Mouse (Mus musculus): ENCODE results near the gene Nostrin.
A peak's percentile ranks its signal among the peaks of the same experiment; 100 is the strongest.

The Nostrin gene

GRCm38 (mm10) chr2:69191059-69191458 is 55.5 kb downstream of the Nostrin start:
- DNase-seq (ENCODE audit: low read depth, low spot score): no peak

- no peak for DNase-seq (ENCODE audit: low read depth, low spot score)
These were observed 58.0 kb downstream of the Nostrin start for GRCm38 (mm10) chr2:69193555-69193954.

- no peak for DNase-seq (ENCODE audit: low read depth, low spot score)
These were observed 69.6 kb downstream of the Nostrin start for GRCm38 (mm10) chr2:69205185-69205584.

GRCm38 (mm10) chr2:69205791-69206351 is 70.3 kb downstream of the Nostrin start, which contains the start of gene Spc25:
TSS of gene Spc25 (minus strand) at chr2:69206194.
- DNase-seq (ENCODE audit: low read depth, low spot score): peak; percentile 95

GRCm38 (mm10) chr2:69206523-69206922 is 70.9 kb downstream of the Nostrin start:
- DNase-seq (ENCODE audit: low read depth, low spot score): no peak

- DNase-seq (ENCODE audit: low read depth, low spot score): no peak
These were observed 74.1 kb downstream of the Nostrin start for GRCm38 (mm10) chr2:69209684-69210083.

GRCm38 (mm10) chr2:69210773-69211172 is 75.2 kb downstream of the Nostrin start, which contains the start of gene G6pc2:
TSS of gene G6pc2 (plus strand) at chr2:69211073.
- no peak for DNase-seq (ENCODE audit: low read depth, low spot score)

GRCm38 (mm10) chr2:69212652-69213051 is 77.1 kb downstream of the Nostrin start:
- DNase-seq (ENCODE audit: low read depth, low spot score): no peak

- no peak for DNase-seq (ENCODE audit: low read depth, low spot score)
These were observed 79.6 kb downstream of the Nostrin start for GRCm38 (mm10) chr2:69215242-69215641.

GRCm38 (mm10) chr2:69221868-69222416 is 86.3 kb downstream of the Nostrin start:
- DNase-seq (ENCODE audit: low read depth, low spot score): no peak

- DNase-seq (ENCODE audit: low read depth, low spot score): no peak
These were observed 87.2 kb downstream of the Nostrin start for GRCm38 (mm10) chr2:69222815-69223214.

- DNase-seq (ENCODE audit: low read depth, low spot score): no peak
These were observed 89.1 kb downstream of the Nostrin start for GRCm38 (mm10) chr2:69224724-69225123.

GRCm38 (mm10) chr2:69226876-69227275 is 91.3 kb downstream of the Nostrin start:
- DNase-seq (ENCODE audit: low read depth, low spot score): no peak

- no peak for DNase-seq (ENCODE audit: low read depth, low spot score)
These were observed 93.0 kb downstream of the Nostrin start for GRCm38 (mm10) chr2:69228635-69229034.

GRCm38 (mm10) chr2:69230137-69230536 is 94.5 kb downstream of the Nostrin start:
- no peak for DNase-seq (ENCODE audit: low read depth, low spot score)

- DNase-seq (ENCODE audit: low read depth, low spot score): no peak
These were observed 96.5 kb downstream of the Nostrin start for GRCm38 (mm10) chr2:69232101-69232500.

GRCm38 (mm10) chr2:69234976-69235678 is 99.5 kb downstream of the Nostrin start:
- no peak for DNase-seq (ENCODE audit: low read depth, low spot score)
